Mouse (Mus musculus) kidney, adult 2 months (tissue): ENCODE measurements at regions not wholly inside any gene's neighbourhood (a gene's known extent, or its start where the extent isn't known, plus 50 kb on each side); places are given as distances from the start of the nearest gene placed in this dataset.

Experiments used
- DNase-seq: peaks from one replicate; pipeline ENCODE4 v3.0.0; 2021
- H3K27ac ChIP-seq: fragments of 200-500 bp; 2 replicates; pipeline ENCODE4 v1.5.1; 2012; ENCODE audit warnings: low read depth, low read length, control low read depth, inconsistent platforms; ENCODE audit not compliant: insufficient read depth
- H3K27me3 ChIP-seq: fragments of 200-500 bp; replicated peaks from 2 replicates; pipeline ENCODE4 v1.6.1; 2012; ENCODE audit warnings: mild to moderate bottlenecking, moderate library complexity, low read length, inconsistent platforms; ENCODE audit not compliant: control insufficient read depth, insufficient read depth
- H3K36me3 ChIP-seq: fragments of 200-500 bp; 2 replicates; pipeline ENCODE4 v1.6.1; 2012; ENCODE audit warnings: mild to moderate bottlenecking, moderate library complexity, low read length, inconsistent platforms; ENCODE audit not compliant: control insufficient read depth, insufficient read depth
- H3K4me1 ChIP-seq: fragments of 200-500 bp; 2 replicates; pipeline ENCODE4 v1.6.1; 2011; ENCODE audit warnings: low read length; ENCODE audit not compliant: control insufficient read depth, insufficient read depth
- H3K4me3 ChIP-seq: fragments of 200-500 bp; 2 replicates; pipeline ENCODE4 v1.5.1; 2011; ENCODE audit warnings: mild to moderate bottlenecking, low read depth, low read length, control low read depth; ENCODE audit not compliant: insufficient read depth
- CTCF ChIP-seq: fragments of 200-500 bp; conservative IDR thresholded peaks from 2 replicates; pipeline ENCODE4 v1.5.1; 2011; ENCODE audit warnings: low read depth, mild to moderate bottlenecking, control low read depth, low read length, moderate library complexity, mixed read lengths; ENCODE audit not compliant: insufficient read depth, insufficient read length
- POLR2A ChIP-seq: fragments of 200-500 bp; IDR thresholded peaks from one replicate; pipeline ENCODE4 v1.6.1; 2011; ENCODE audit warnings: low read depth, low read length, control low read depth
- WGBS: fragments of 180-500 bp; shearing (Covaris S2); methylation state at CpG from one replicate; pipeline ENCODE4 v1.1.7; 2018; 5-methylcytosine and 5-hydroxymethylcytosine counted together

DNA sequence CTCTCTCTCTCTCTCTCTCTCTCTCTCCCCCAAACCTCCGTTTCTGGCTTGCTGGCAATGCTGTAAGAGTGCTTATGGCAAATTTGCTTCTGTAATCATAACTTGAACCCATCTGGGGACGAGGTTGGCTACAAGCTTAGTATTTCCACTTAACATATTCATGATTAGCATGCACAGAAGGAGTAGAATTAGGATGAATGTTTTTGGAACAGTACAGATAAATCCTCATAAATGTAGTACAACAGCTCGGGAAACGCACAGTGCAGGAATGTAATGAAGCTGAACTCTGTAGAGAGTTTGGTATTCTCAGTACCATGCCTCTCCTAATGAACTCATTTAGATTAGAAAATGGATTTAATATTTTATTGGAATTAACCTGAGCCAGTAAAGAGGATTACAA, 555.5 kb downstream of the Gbe1 start:
- TF ChIP-seq CTCF (no peak), POLR2A (no peak)
- Histone ChIP-seq H3K27ac (no peak overlapping the region), H3K4me3 (no peak overlapping the region), H3K4me1 (no peaks in the 10 kb centered on the region), H3K27me3 (no peaks in the 10 kb centered on the region), H3K36me3 (no peaks in the 10 kb centered on the region)
- WGBS: 67% methylated on average over 4 of the region's 4 CpGs
- DNase-seq: no peak

- WGBS: 27% methylated on average over 2 of the region's 2 CpGs
- H3K36me3 ChIP-seq: no peaks in the 10 kb centered on the region
- H3K4me1 ChIP-seq: no peaks in the 10 kb centered on the region
- no peak overlapping the region for H3K27ac ChIP-seq
- no peak for TF ChIP-seq CTCF
- no peak for TF ChIP-seq POLR2A
- no peaks in the 10 kb centered on the region for H3K27me3 ChIP-seq
- no peak for DNase-seq
- H3K4me3 ChIP-seq: no peak overlapping the region
Measured at GRCm38 (mm10) chr16:70874080-70874479, 560.3 kb downstream of the Gbe1 start.

DNA sequence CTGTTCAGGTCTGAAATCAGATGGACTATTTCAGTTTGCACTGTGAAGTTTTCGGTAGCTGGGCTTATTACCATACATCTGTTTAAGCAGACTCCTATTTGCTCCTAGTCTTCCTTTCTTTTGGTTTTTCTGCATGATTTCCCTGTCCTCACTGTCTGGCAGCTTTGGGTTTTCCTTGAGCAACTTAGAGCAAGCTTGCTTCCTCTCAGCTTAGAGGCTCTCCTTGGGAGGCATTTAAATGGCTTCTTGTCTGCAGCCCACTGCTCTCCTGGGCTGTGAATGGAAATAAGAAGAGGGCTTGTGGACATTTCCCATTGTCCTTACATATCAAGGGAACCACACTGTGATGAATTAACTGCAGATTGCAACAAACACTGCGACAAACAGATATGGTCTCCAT, 566.9 kb downstream of the Gbe1 start:
- DNase-seq: no peak
- no peaks in the 10 kb centered on the region for H3K36me3 ChIP-seq
- no peaks in the 10 kb centered on the region for H3K4me1 ChIP-seq
- TF ChIP-seq POLR2A: no peak
- TF ChIP-seq CTCF: no peak
- H3K27ac ChIP-seq: no peak overlapping the region
- 50% methylated on average over 2 of the region's 2 CpGs for WGBS
- no peak overlapping the region for H3K4me3 ChIP-seq
- H3K27me3 ChIP-seq: no peaks in the 10 kb centered on the region

- no peak for DNase-seq
- H3K27me3 ChIP-seq: no peaks in the 10 kb centered on the region
- H3K4me3 ChIP-seq: no peak overlapping the region
- H3K4me1 ChIP-seq: no peaks in the 10 kb centered on the region
- 57% methylated on average over 14 of the region's 14 CpGs for WGBS
- H3K36me3 ChIP-seq: no peaks in the 10 kb centered on the region
- no peak for TF ChIP-seq CTCF
- no peak for TF ChIP-seq POLR2A
- no peak overlapping the region for H3K27ac ChIP-seq
Measured at GRCm38 (mm10) chr16:70881098-70881850, 567.5 kb downstream of the Gbe1 start.

DNA sequence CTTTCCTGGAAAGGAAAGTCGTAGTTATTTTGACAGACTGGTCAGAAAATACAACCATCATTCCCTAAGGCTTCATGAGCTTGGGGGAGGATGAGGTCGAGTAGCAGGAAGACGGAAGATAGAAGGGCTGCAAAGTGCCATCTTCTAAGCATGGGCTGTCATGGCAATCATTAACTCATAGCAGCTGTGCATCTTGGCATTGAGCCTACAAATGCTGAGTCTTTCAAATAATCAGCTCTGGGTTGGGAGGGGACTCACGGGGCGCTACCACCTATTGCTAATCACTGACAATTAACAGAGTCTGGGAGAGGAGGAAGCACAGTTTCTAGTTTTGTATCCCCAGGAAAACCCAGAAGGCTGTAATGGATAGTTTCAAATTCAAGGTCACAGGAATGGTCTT, 586.3 kb downstream of the Gbe1 start:
- 44% methylated on average over 5 of the region's 5 CpGs for WGBS
- Histone ChIP-seq H3K4me3 (no peak overlapping the region), H3K27ac (no peak overlapping the region), H3K36me3 (no peaks in the 10 kb centered on the region), H3K4me1 (no peaks in the 10 kb centered on the region), H3K27me3 (no peaks in the 10 kb centered on the region)
- DNase-seq: no peak
- TF ChIP-seq CTCF (no peak), POLR2A (no peak)

DNA sequence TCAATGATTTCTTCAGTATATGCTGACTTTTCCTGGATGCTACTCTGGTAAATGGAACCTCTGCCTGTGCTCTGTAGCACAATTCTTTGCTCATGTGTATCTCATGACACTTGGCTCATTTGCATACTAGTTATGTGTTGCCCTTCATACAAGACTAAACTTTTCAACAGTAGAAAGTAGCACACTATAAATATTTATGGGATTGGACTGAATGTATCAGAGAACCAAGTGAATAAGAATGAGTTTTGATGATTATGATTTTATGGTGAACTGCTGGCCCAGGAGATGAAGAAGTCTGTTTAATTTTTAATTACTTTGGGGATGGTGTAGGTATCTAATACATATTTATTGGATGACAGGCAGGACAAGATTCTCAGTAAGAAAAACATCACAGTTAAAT, 606.3 kb downstream of the Gbe1 start:
- H3K36me3 ChIP-seq: no peaks in the 10 kb centered on the region
- no peak for DNase-seq
- H3K27me3 ChIP-seq: no peaks in the 10 kb centered on the region
- TF ChIP-seq CTCF (no peak), POLR2A (no peak)
- H3K4me1 ChIP-seq: no peaks in the 10 kb centered on the region
- H3K4me3 ChIP-seq: no peak overlapping the region
- no peak overlapping the region for H3K27ac ChIP-seq

- Histone ChIP-seq H3K4me3 (no peak overlapping the region), H3K27ac (no peak overlapping the region), H3K4me1 (no peaks in the 10 kb centered on the region), H3K27me3 (no peaks in the 10 kb centered on the region), H3K36me3 (no peaks in the 10 kb centered on the region)
- no peak for DNase-seq
- TF ChIP-seq POLR2A (no peak), CTCF (no peak)
- 31% methylated on average over 1 of the region's 1 CpGs for WGBS
Measured at GRCm38 (mm10) chr16:70929651-70930050, 615.9 kb downstream of the Gbe1 start.
